Mouse (Mus musculus) heart, embryonic 15.5 days (tissue): Measurements from ENCODE around the gene Trrap. TPM values are rescaled to one million over a fixed set of nuclear protein-coding genes. Genes with fewer than 3 reads are reported as not detected.

Source experiments
- ATAC-seq: fragments of 200-750 bp; cut with Nextera tagmentation; replicated peaks from 2 replicates; pipeline ENCODE4 v1.8.0; 2017; ENCODE audit warnings: low read depth, moderate TSS enrichment; ENCODE audit not compliant: insufficient number of reproducible peaks, insufficient read depth, low FRiP score
- H3K27ac ChIP-seq: fragments of 300-500 bp; sonication (generic); 2 replicates; pipeline ENCODE4 v1.5.1; 2015; ENCODE audit warnings: mild to moderate bottlenecking, inconsistent platforms
- H3K27me3 ChIP-seq: fragments of 300-500 bp; sonication (generic); 2 replicates; pipeline ENCODE4 v1.6.1; 2015; ENCODE audit warnings: inconsistent platforms
- H3K36me3 ChIP-seq: fragments of 300-500 bp; sonication (generic); 2 replicates; pipeline ENCODE4 v1.6.1; 2015; ENCODE audit warnings: mild to moderate bottlenecking, inconsistent platforms
- H3K4me1 ChIP-seq: fragments of 300-500 bp; sonication (generic); replicated peaks from 2 replicates; pipeline ENCODE4 v1.6.1; 2015; ENCODE audit warnings: inconsistent platforms
- H3K4me2 ChIP-seq: fragments of 300-500 bp; sonication (generic); 2 replicates; pipeline ENCODE4 v1.6.1; 2015; ENCODE audit warnings: inconsistent platforms, mild to moderate bottlenecking, moderate library complexity
- H3K4me3 ChIP-seq: fragments of 300-500 bp; sonication (generic); 2 replicates; pipeline ENCODE4 v1.5.1; 2015; ENCODE audit warnings: mild to moderate bottlenecking, inconsistent platforms
- H3K9ac ChIP-seq: fragments of 300-500 bp; sonication (generic); 2 replicates; pipeline ENCODE4 v1.6.1; 2015; ENCODE audit warnings: mild to moderate bottlenecking, inconsistent platforms
- H3K9me3 ChIP-seq: fragments of 300-500 bp; sonication (generic); replicated peaks from 2 replicates; pipeline ENCODE4 v1.6.1; 2016; ENCODE audit warnings: inconsistent platforms
- WGBS: fragments of 180-500 bp; shearing (Covaris S2); methylation state at CpG from one replicate; pipeline ENCODE4 v1.1.7; 2015; ENCODE audit warnings: mixed read lengths; 5-methylcytosine and 5-hydroxymethylcytosine counted together
- polyA plus RNA-seq: library from polyadenylated mRNA; unstranded; fragments of >200 nt; fragmentation: Nextera tagmentation; extraction: Ambion mirVana; gene quantifications from 2 replicates; pipeline ENCODE4 v1.2.1, GENCODE M21; 2015

Trrap gene
- polyA plus RNA-seq, 1 experiment from 2014 or later, result 41.2 TPM

DNA sequence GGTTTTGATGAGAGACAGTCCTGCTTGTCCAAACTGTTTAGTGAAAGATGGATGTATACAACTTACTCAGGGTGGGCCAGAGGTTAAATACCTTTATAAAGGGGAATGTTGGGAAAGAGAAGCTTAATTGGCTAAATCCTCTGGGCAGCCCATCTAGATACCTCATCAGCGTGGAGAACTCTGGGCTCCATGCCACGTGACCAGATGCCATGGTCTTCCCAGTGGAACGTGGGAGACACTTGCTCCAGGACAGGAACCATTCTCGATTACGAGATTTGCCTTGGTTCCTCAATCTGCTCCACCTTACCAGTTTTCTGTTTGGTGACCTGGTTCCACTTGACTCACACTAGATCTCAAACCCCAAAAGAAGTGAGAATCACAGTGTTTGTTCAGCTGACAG, 81.2 kb downstream of the Trrap start:
- Histone ChIP-seq H3K27me3 (no peaks in the 10 kb centered on the region), H3K36me3 (peaks cover 100% of the 10 kb centered on the region), H3K9ac (no peak overlapping the region), H3K4me3 (no peak overlapping the region), H3K4me2 (no peak overlapping the region), H3K27ac (no peak overlapping the region), H3K9me3 (no peaks in the 10 kb centered on the region), H3K4me1 (no peaks in the 10 kb centered on the region)
- no peak for ATAC-seq
- WGBS, result 81% methylated on average over 5 of the region's 5 CpGs

DNA sequence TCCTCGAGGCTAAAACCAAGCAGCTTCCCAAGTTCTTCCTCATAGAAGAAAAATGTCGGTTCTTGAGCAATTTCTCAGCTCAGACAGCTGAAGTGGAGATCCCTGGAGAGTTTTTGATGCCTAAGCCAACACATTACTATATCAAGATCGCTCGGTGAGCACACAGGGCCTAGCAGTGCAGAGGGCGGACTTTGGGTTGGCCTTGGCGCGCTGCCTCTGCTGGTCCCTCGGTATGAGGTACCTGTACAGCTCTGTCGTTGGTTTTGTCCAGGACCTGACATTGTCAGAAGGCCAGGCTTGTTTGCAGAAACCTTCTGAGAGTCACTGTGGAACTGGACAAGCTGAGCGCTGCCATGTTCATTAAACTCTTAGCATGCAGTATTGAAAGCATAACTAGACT, 82.4 kb downstream of the Trrap start:
- H3K4me2 ChIP-seq, result no peak overlapping the region
- no peaks in the 10 kb centered on the region for H3K9me3 ChIP-seq
- no peaks in the 10 kb centered on the region for H3K27me3 ChIP-seq
- WGBS, result 88% methylated on average over 10 of the region's 10 CpGs
- ATAC-seq, result no peak
- no peak overlapping the region for H3K4me3 ChIP-seq
- H3K9ac ChIP-seq, result no peak overlapping the region
- no peak overlapping the region for H3K27ac ChIP-seq
- H3K4me1 ChIP-seq, result no peaks in the 10 kb centered on the region
- peaks cover 98% of the 10 kb centered on the region for H3K36me3 ChIP-seq

DNA sequence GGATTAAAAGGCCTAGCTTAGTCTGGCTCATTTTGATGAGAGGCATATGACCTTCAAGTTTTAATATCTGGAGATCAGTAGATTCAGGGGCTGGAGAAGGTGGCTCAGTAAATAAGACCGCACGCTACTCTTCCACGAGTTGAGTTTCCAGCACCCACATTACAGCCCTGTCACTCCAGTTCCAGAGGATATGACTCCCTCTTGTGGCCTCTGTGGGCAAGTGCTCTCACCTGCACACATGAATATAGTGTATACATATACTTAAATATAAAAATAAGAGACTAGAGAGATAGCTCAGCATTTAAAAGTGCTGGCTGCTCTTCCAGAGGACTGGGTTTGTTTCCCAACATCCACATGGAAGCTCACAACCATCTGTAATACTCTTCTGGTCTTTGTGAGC, 84.3 kb downstream of the Trrap start:
- Histone ChIP-seq H3K9me3 (no peaks in the 10 kb centered on the region), H3K36me3 (peaks cover 82% of the 10 kb centered on the region), H3K4me2 (no peak overlapping the region), H3K4me1 (0 out of 2 replicates have a peak, but pooled peaks cover 3% of the 10 kb centered on the region), H3K27me3 (no peaks in the 10 kb centered on the region), H3K4me3 (no peak overlapping the region), H3K27ac (no peak overlapping the region), H3K9ac (no peak overlapping the region)
- ATAC-seq, result no peak
- 92% methylated on average over 3 of the region's 3 CpGs for WGBS

DNA sequence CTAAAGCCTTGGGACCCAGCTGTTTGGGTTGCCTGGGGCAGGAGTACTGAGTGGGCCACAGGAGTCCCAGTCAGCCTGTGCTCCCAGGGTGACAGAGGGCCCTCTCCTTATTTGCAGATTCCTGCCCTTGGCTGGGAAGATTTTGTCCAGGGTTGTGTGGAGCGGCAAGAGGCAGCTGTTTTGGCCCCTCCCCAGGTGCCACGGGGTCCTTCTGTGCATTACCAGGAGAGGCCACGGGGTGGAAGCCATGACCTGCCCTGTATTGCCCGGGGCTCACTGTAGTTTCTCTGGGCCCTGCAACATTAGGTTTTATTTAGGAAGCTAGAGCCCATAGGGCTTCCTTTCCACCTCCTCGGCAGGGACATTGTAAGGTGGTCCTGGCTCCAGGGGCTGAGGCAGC, 86.4 kb downstream of the Trrap start:
- WGBS, result 83% methylated on average over 5 of the region's 5 CpGs
- Histone ChIP-seq H3K9ac (no peak overlapping the region), H3K4me2 (no peak overlapping the region), H3K27me3 (no peaks in the 10 kb centered on the region), H3K27ac (no peak overlapping the region), H3K36me3 (peaks cover 80% of the 10 kb centered on the region), H3K4me1 (0 out of 2 replicates have a peak, but pooled peaks cover 3% of the 10 kb centered on the region), H3K4me3 (no peak overlapping the region), H3K9me3 (no peaks in the 10 kb centered on the region)
- no peak for ATAC-seq

DNA sequence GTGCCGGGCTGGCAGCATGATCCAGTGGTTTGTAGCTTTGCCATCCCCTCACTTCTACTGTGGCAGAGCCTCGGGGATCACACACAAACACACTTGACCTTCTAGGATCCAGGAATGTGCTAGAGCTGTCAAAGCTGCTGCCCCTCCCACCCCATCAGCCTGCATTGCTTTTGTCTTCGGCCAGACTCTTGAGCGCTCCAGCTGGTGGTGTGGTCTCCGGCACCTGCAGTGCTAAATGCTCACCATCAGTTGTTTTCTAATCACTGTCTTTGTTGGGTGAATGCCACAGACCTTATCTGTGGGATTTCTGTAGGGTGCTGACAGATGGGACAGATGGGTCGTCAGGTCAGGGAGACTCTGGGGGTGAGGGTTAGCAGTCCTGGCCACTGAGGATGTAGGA, 88.4 kb downstream of the Trrap start:
- Histone ChIP-seq H3K9me3 (no peaks in the 10 kb centered on the region), H3K36me3 (peaks cover 78% of the 10 kb centered on the region), H3K4me1 (0 out of 2 replicates have a peak, but pooled peaks cover 3% of the 10 kb centered on the region), H3K4me2 (no peak overlapping the region), H3K27ac (no peak overlapping the region), H3K9ac (no peak overlapping the region), H3K27me3 (no peaks in the 10 kb centered on the region), H3K4me3 (no peak overlapping the region)
- WGBS, result 42% methylated on average over 6 of the region's 6 CpGs
- ATAC-seq, result no peak

DNA sequence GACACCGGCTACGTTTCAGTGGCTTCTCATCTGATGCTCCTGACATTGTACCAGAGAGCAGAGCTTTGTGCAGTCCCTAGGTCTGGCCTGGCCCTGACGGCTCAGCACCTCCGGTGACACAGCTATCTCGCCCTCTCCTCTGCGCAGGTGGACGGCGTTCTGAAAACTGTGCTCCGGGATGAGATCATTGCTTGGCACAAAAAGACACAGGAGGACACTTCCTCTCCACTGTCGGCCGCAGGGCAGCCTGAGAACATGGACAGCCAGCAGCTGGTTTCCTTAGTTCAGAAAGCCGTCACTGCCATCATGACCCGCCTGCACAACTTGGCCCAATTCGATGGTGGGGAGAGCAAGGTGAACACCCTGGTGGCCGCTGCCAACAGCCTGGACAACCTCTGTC, 91.0 kb downstream of the Trrap start:
- WGBS, result 91% methylated on average over 15 of the region's 15 CpGs
- 0 out of 2 replicates have a peak, but pooled peaks cover 3% of the 10 kb centered on the region for H3K4me1 ChIP-seq
- H3K36me3 ChIP-seq, result peaks cover 56% of the 10 kb centered on the region
- H3K27me3 ChIP-seq, result no peaks in the 10 kb centered on the region
- no peak overlapping the region for H3K4me3 ChIP-seq
- H3K9ac ChIP-seq, result no peak overlapping the region
- H3K27ac ChIP-seq, result no peak overlapping the region
- H3K4me2 ChIP-seq, result no peak overlapping the region
- no peaks in the 10 kb centered on the region for H3K9me3 ChIP-seq
- ATAC-seq, result no peak

DNA sequence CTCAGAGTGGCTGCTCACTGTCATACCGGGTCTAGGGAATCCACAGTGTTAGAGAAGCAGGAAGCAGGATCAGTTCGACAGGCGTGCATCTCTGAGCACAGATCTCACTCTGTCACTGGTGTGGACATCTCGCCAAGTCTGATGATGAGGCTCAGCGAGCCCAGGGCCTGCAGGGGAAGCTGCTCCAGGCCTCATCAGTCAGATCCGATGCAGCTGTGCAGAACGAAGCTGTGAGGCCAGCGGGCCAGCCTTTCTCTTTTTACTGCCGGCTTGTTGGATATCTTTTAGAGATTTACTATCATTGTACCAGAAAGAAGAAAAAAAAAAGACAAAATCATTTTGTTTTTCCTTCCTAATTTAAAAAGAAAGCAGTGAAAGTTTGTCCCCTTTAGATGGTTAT, 91.8 kb downstream of the Trrap start:
- ATAC-seq, result no peak
- 91% methylated on average over 9 of the region's 9 CpGs for WGBS
- Histone ChIP-seq H3K4me3 (no peak overlapping the region), H3K27me3 (no peaks in the 10 kb centered on the region), H3K27ac (no peak overlapping the region), H3K9ac (no peak overlapping the region), H3K36me3 (peaks cover 50% of the 10 kb centered on the region), H3K9me3 (no peaks in the 10 kb centered on the region), H3K4me2 (no peak overlapping the region), H3K4me1 (0 out of 2 replicates have a peak, but pooled peaks cover 3% of the 10 kb centered on the region)

DNA sequence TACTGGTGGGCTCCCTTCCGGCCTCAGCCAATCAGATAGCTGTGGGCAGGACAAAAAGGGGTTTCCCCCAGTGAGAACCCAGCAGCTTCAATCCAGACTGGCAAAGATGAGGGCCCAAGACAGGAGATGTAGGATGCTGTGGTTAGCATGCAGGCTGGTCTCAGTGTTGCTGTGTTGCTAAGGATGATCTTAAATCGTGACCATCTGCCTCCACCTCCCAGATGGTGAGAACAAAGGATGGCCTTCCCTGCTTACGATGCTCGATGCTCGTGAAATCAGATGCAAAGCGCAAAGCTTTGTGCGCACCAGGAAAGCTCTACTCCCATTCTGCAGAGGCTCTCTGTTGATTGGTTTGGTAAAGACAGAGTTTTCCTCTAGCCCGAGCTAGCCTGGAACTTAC, 93.4 kb downstream of the Trrap start:
- Histone ChIP-seq H3K27me3 (no peaks in the 10 kb centered on the region), H3K4me1 (0 out of 2 replicates have a peak, but pooled peaks cover 2% of the 10 kb centered on the region), H3K9ac (no peak overlapping the region), H3K36me3 (peaks cover 45% of the 10 kb centered on the region), H3K4me3 (no peak overlapping the region), H3K9me3 (no peaks in the 10 kb centered on the region), H3K4me2 (no peak overlapping the region), H3K27ac (no peak overlapping the region)
- WGBS, result 97% methylated on average over 8 of the region's 8 CpGs
- no peak for ATAC-seq

DNA sequence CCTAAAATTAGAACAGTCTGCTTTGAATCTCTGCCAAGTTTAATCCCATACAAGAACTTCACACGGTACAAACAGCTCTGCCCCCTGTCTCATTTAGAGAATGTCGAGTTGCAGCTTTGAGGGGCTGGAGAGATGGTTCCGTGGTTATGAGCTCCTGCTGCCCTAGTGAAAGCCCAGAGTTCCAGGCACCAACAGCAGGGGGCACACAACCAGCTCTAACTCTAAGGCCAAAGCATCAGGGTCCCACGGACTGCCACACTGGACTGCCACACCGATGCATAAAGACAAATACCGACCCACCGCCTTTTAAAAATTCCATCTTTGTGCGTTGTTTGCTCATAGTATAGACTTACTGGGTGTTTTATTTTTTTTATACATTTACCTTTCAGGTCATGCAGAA, 99.4 kb downstream of the Trrap start:
- Histone ChIP-seq H3K27me3 (no peaks in the 10 kb centered on the region), H3K36me3 (no peaks in the 10 kb centered on the region), H3K4me1 (peaks cover 9% of the 10 kb centered on the region; the same call in 1 of the 2 replicates), H3K9me3 (no peaks in the 10 kb centered on the region), H3K4me2 (no peak overlapping the region), H3K9ac (no peak overlapping the region), H3K27ac (no peak overlapping the region), H3K4me3 (no peak overlapping the region)
- no peak; the same call in 1 of the 2 replicates for ATAC-seq
- WGBS, result 69% methylated on average over 8 of the region's 8 CpGs

DNA sequence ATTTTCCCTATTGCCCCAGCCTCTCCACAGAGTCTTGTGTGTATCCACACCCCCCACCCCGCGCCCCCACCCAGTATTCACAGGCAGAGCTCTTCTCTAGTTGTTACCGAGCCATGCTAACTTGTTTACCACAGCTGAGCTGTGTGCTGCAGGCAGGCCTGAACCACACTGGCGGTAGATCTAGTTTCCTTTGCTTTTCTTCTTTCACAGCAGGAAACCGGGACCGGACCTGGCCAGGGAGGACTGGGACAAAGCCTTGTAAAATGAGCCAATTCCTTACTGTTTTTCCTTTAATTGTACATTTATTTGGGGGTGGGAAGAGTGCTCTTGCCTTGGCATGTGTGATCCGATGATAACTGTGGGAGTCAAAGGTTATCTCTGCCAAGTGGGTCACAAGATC, 101.9 kb downstream of the Trrap start:
- ATAC-seq, result no peak
- Histone ChIP-seq H3K27me3 (no peaks in the 10 kb centered on the region), H3K4me2 (no peak overlapping the region), H3K9me3 (no peaks in the 10 kb centered on the region), H3K36me3 (no peaks in the 10 kb centered on the region), H3K27ac (peak overlapping the region; percentile 69; the same call in 1 of the 2 replicates), H3K4me3 (no peak overlapping the region), H3K4me1 (peaks cover 9% of the 10 kb centered on the region; the same call in 1 of the 2 replicates), H3K9ac (no peak overlapping the region)
- WGBS, result 74% methylated on average over 7 of the region's 7 CpGs

DNA sequence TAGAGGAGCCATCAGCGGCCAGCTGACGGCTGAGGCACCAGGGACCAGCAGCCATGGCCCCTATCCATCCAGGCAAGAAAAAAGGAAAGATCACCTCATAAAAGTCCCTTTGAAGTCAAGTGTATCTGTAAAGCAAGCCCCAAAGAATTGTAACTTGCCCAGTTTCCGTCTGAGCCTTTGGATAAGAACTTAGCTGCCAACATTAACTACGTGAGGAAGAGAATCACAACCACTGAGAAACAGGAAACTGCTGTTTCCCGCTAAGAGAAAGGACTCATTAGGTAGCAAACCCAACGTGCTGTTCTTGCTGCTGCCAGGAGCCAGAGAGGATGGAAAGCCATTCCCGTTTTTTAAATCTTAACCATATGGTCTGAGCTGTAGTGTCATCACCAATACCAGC, 103.2 kb downstream of the Trrap start:
- Histone ChIP-seq H3K9ac (no peak overlapping the region), H3K27me3 (no peaks in the 10 kb centered on the region), H3K36me3 (no peaks in the 10 kb centered on the region), H3K4me2 (no peak overlapping the region), H3K4me1 (peaks cover 11% of the 10 kb centered on the region; the same call in 1 of the 2 replicates), H3K27ac (peak overlapping the region; percentile 69), H3K4me3 (no peak overlapping the region), H3K9me3 (no peaks in the 10 kb centered on the region)
- 55% methylated on average over 7 of the region's 7 CpGs for WGBS
- no peak for ATAC-seq

DNA sequence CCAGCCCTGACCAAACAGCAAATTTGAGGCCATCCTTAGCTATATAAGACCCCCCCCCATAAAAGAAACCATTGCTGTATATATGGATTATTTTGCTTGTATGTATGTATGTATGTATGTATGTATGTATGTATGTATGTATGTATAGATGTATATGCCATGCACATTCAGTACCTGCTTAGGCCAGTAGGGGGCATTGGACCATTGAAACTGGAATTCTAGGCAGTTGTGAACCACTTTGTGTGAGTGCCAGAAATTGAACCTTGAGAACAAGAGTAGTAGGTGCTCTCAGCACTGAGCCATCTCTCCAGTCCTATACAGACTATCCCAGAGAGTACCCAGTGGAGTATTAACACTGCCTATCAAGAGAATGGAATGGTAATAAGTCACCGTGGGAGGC, 104.2 kb downstream of the Trrap start:
- peaks cover 8% of the 10 kb centered on the region; the same call in 1 of the 2 replicates for H3K4me1 ChIP-seq
- no peak overlapping the region for H3K27ac ChIP-seq
- H3K27me3 ChIP-seq, result no peaks in the 10 kb centered on the region
- H3K9me3 ChIP-seq, result no peaks in the 10 kb centered on the region
- H3K36me3 ChIP-seq, result peaks cover 3% of the 10 kb centered on the region; the same call in 1 of the 2 replicates
- H3K9ac ChIP-seq, result no peak overlapping the region
- ATAC-seq, result no peak
- no peak overlapping the region for H3K4me3 ChIP-seq
- 90% methylated on average over 1 of the region's 1 CpGs for WGBS
- H3K4me2 ChIP-seq, result no peak overlapping the region
